Comparison of ENCODE assay signal across 9 mouse cellular contexts in genomic region chr2:52425523-52425795, GRCm38 (mm10). TPM values are rescaled to one million over a fixed set of nuclear protein-coding genes. Genes with fewer than 3 reads are reported as not detected.
DNase-seq lines count a peak whose midpoint lies in the region; ATAC-seq and TF ChIP-seq lines count a peak whose summit lies in the region.
"Had no signal": no experiment of that assay in that cellular context is flagged by ENCODE, and none has a peak within 500 bp of the region (broad histone marks: within the 10 kb centered on the region; RNA-seq: fewer than 3 reads in every experiment).

No protein-coding gene starts in this region.

- no peaks in the 10 kb centered on the region for H3K27me3 ChIP-seq in lung, embryonic 14.5 days (ENCODE audit: insufficient read depth, low read length)
- 0 out of 2 replicates have a peak, but pooled peaks cover 5% of the 10 kb centered on the region for H3K27me3 ChIP-seq in forebrain, embryonic 10.5 days (ENCODE audit: poor library complexity, severe bottlenecking)
- no peaks in the 10 kb centered on the region for H3K27me3 ChIP-seq in limb, embryonic 11.5 days (ENCODE audit: control insufficient read depth, insufficient read depth, low read length)
- no peaks in the 10 kb centered on the region for H3K27me3 ChIP-seq in neural tube, embryonic 15.5 days (replicated peaks)

- H3K4me2 ChIP-seq in lung, embryonic 14.5 days, result peak overlapping the region; percentile 84
- H3K4me2 ChIP-seq in limb, embryonic 11.5 days (ENCODE audit: low read depth, severe bottlenecking), result peak overlapping the region; percentile 47
- H3K4me2 ChIP-seq in neural tube, embryonic 15.5 days, result peak overlapping the region; percentile 67

- peak overlapping the region; percentile 96 for H3K9ac ChIP-seq in lung, embryonic 14.5 days
- peak overlapping the region; percentile 98 for H3K9ac ChIP-seq in limb, embryonic 11.5 days (ENCODE audit: low read length)
- peak overlapping the region; percentile 51 for H3K9ac ChIP-seq in neural tube, embryonic 15.5 days (replicated peaks)

- H3K27ac ChIP-seq in lung, embryonic 14.5 days (ENCODE audit: low read depth), result peak overlapping the region; percentile 91
- H3K27ac ChIP-seq in forebrain, embryonic 10.5 days, result peak overlapping the region; percentile 98
- no peak overlapping the region for H3K27ac ChIP-seq in limb, embryonic 11.5 days (replicated peaks; ENCODE audit: low read depth, low read length)
- peak overlapping the region; percentile 88; the same call in 1 of the 2 replicates for H3K27ac ChIP-seq in neural tube, embryonic 15.5 days (replicated peaks)

- no peaks in the 10 kb centered on the region for H3K36me3 ChIP-seq in lung, embryonic 14.5 days (ENCODE audit: insufficient read depth)
- H3K36me3 ChIP-seq in forebrain, embryonic 10.5 days (replicated peaks), result peaks cover 4% of the 10 kb centered on the region; the same call in 1 of the 2 replicates
- no peaks in the 10 kb centered on the region for H3K36me3 ChIP-seq in limb, embryonic 11.5 days (ENCODE audit: control insufficient read depth, insufficient read depth, low read length)
- H3K36me3 ChIP-seq in neural tube, embryonic 15.5 days, result no peaks in the 10 kb centered on the region

- H3K9me3 ChIP-seq in lung, embryonic 14.5 days (ENCODE audit: low read depth, low read length), result no peaks in the 10 kb centered on the region
- H3K9me3 ChIP-seq in forebrain, embryonic 10.5 days, result no peaks in the 10 kb centered on the region
- H3K9me3 ChIP-seq in limb, embryonic 11.5 days (ENCODE audit: control insufficient read depth, low read length), result no peaks in the 10 kb centered on the region
- no peaks in the 10 kb centered on the region for H3K9me3 ChIP-seq in neural tube, embryonic 15.5 days (replicated peaks)

- WGBS in lung, embryonic 14.5 days, result 8% methylated on average over 10 of the region's 10 CpGs
- 29% methylated on average over 10 of the region's 10 CpGs for WGBS in forebrain, embryonic 10.5 days
- WGBS in limb, embryonic 11.5 days, result 22% methylated on average over 10 of the region's 10 CpGs
- 27% methylated on average over 10 of the region's 10 CpGs for WGBS in neural tube, embryonic 15.5 days

- DNase-seq in lung, embryonic 14.5 days, result no peak
- DNase-seq in lung, postnatal 14 days, result no peak
- DNase-seq in forebrain, embryonic 10.5 days (ENCODE audit: extremely low spot score, low spot score), result no peak
- DNase-seq in limb, embryonic 11.5 days (ENCODE audit: low spot score), result no peak
- no peak for DNase-seq in embryo, embryonic 9.5 days (ENCODE audit: extremely low spot score)
- DNase-seq in urinary bladder, adult 2 months (ENCODE audit: low spot score), result no peak
- DNase-seq in gastrocnemius, postnatal 25 days, result no peak
- DNase-seq: layer of hippocampus, adult 9-11 months had no signal

- peak overlapping the region; percentile 98 for H3K4me3 ChIP-seq in lung, embryonic 14.5 days (ENCODE audit: low read depth, low read length)
- peak overlapping the region; percentile 93 for H3K4me3 ChIP-seq in forebrain, embryonic 10.5 days
- H3K4me3 ChIP-seq in limb, embryonic 11.5 days (ENCODE audit: low read depth, low read length), result peak overlapping the region; percentile 96
- peak overlapping the region; percentile 82 for H3K4me3 ChIP-seq in neural tube, embryonic 15.5 days (replicated peaks)

- ATAC-seq in lung, embryonic 14.5 days (ENCODE audit: insufficient read depth), result peak; percentile 47; the same call in 1 of the 2 replicates
- no peak for ATAC-seq in limb, embryonic 11.5 days (ENCODE audit: insufficient number of reproducible peaks, low FRiP score, low TSS enrichment, low read depth)
- peak; percentile 2; the same call in 1 of the 2 replicates for ATAC-seq in neural tube, embryonic 15.5 days (ENCODE audit: low FRiP score)

- H3K4me1 ChIP-seq in lung, embryonic 14.5 days (ENCODE audit: insufficient read depth), result no peaks in the 10 kb centered on the region; the same call in none of the 2 replicates
- H3K4me1 ChIP-seq in forebrain, embryonic 10.5 days, result peaks cover 37% of the 10 kb centered on the region
- peaks cover 7% of the 10 kb centered on the region; the same call in 1 of the 2 replicates for H3K4me1 ChIP-seq in limb, embryonic 11.5 days (ENCODE audit: control insufficient read depth, insufficient read depth, low read length)
- H3K4me1 ChIP-seq in neural tube, embryonic 15.5 days, result peaks cover 35% of the 10 kb centered on the region

- no peak for TF ChIP-seq CTCF in lung, embryonic 14.5 days (IDR thresholded peaks at IDR 0.05; ENCODE audit: low read depth)

RNA-seq across cellular contexts. Expression of gene Arl5a, which starts 0.8 kb away (rescaled TPM):
- 63.6 and 71.0 TPM in 2 replicates for polyA plus RNA-seq in lung, embryonic 14.5 days (2014; fragmentation: Nextera tagmentation; extraction: Ambion mirVana)
- 50.6 and 51.3 TPM in 2 replicates for polyA plus RNA-seq in forebrain, embryonic 10.5 days (2016; fragmentation: Nextera tagmentation; extraction: Ambion mirVana)
- 76.9 and 82.5 TPM in 2 replicates for polyA plus RNA-seq in limb, embryonic 11.5 days (2014; fragmentation: Nextera tagmentation; extraction: Ambion mirVana)
- polyA plus RNA-seq in neural tube, embryonic 15.5 days (2015; fragmentation: Nextera tagmentation; extraction: Ambion mirVana), result 34.5 and 37.6 TPM in 2 replicates
- 34.6 and 36.7 TPM in 2 replicates for polyA plus RNA-seq in urinary bladder, adult 2 months (2012; rRNA removed)
- 10 to 100 TPM; 30.7 to 31.8 TPM for total RNA-seq in gastrocnemius, postnatal 25 days (2021)

RNA-seq across cellular contexts. Expression of gene Neb, which starts 47.2 kb away (rescaled TPM):
- polyA plus RNA-seq in lung, embryonic 14.5 days (2014; fragmentation: Nextera tagmentation; extraction: Ambion mirVana), result 0.59 and 1.3 TPM in 2 replicates
- 0.12 and 0.31 TPM in 2 replicates for polyA plus RNA-seq in forebrain, embryonic 10.5 days (2016; fragmentation: Nextera tagmentation; extraction: Ambion mirVana)
- 8.1 and 9.8 TPM in 2 replicates for polyA plus RNA-seq in limb, embryonic 11.5 days (2014; fragmentation: Nextera tagmentation; extraction: Ambion mirVana)
- 10.7 and 12.4 TPM in 2 replicates for polyA plus RNA-seq in neural tube, embryonic 15.5 days (2015; fragmentation: Nextera tagmentation; extraction: Ambion mirVana)
- polyA plus RNA-seq in urinary bladder, adult 2 months (2012; rRNA removed), result 0.63 and 0.70 TPM in 2 replicates
- total RNA-seq in gastrocnemius, postnatal 25 days (2021), result 1,000 to 10,000 TPM; 4,872 to 5,741 TPM
